Mouse (Mus musculus): ENCODE results near the gene Mllt10.

- TF ChIP-seq MAFK (IDR thresholded peaks at IDR 0.05; ENCODE audit: borderline replicate concordance, low read depth, low read length) (no peak), CTCF (IDR thresholded peaks at IDR 0.05 in 2 of 3, conservative IDR thresholded peaks at IDR 0.05 in 1 of 3; ENCODE audit: control insufficient read depth in 1 of 3, insufficient read depth in 1 of 3, low read depth in 2 of 3, low read length in 3 of 3, poor library complexity in 1 of 3, severe bottlenecking in 1 of 3) (no peak), POLR2A (IDR thresholded peaks at IDR 0.05; ENCODE audit: control insufficient read depth in 1 of 2, insufficient read depth in 1 of 2, low read depth in 1 of 2, low read length in 2 of 2, poor library complexity in 1 of 2) (no peak)
These were observed 32.2 kb upstream of the Mllt10 start for GRCm38 (mm10) chr2:18022886-18023285.

Data from MEL (cell line).